Mouse (Mus musculus) kidney, adult 11 months (tissue): ENCODE results near the gene Tmem200b.
A peak's percentile ranks its signal among the peaks of the same experiment; 100 is the strongest.

Experiments used
- DNase-seq: peaks from one replicate; pipeline ENCODE4 v3.0.0; 2022

Tmem200b gene

DNA sequence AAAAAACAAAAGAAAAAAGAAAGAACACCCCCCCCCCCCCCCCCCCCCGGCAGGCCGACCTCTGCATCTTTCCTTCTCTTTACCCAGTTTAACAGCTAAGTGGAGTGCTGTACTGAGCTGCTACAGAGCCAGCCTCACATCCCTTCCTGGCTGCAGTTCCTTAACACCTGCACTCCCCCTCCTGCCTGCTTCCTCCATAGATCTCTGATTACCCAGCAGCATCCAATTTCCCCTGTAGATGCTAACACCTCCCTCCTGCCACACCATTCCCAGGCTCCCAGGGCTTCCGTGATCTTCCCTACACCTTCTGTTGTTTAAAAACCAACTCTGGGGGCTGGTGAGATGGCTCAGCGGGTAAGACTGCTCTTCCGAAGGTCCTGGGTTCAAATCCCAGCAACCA is 10.1 kb upstream of the Tmem200b start:
- DNase-seq: no peak

GRCm38 (mm10) chr4:131913526-131913925 is 8.0 kb upstream of the Tmem200b start:
- no peak for DNase-seq

DNA sequence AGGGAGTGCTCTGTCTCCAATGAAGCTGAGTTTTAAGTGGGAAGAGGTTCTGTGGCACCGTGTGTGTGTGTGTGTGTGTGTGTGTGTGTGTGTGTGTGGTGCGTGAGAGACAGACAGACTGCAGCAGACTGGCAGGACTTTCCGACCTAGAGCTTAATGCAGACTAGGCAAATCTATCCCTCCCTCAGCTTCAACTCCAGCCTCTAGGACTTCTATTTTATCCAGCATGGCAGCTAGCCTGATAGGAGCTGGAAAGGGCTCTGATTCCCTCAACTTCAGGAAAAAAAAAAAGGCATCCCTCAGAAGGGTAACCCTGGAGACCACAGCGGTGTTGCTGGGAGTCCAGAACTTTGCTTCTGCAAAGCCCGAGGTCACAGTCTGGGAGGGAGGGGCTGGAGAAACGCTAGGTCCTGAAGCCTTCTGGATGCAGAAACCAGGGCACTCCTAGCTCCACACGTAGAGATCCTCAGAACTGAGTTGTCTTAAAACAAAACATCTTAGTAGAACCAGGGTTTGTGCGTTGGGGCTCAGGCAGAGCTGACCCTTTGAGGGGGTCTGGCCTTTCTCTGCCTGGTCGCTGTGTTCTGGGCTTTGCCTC is 7.4 kb upstream of the Tmem200b start:
- no peak for DNase-seq

DNA sequence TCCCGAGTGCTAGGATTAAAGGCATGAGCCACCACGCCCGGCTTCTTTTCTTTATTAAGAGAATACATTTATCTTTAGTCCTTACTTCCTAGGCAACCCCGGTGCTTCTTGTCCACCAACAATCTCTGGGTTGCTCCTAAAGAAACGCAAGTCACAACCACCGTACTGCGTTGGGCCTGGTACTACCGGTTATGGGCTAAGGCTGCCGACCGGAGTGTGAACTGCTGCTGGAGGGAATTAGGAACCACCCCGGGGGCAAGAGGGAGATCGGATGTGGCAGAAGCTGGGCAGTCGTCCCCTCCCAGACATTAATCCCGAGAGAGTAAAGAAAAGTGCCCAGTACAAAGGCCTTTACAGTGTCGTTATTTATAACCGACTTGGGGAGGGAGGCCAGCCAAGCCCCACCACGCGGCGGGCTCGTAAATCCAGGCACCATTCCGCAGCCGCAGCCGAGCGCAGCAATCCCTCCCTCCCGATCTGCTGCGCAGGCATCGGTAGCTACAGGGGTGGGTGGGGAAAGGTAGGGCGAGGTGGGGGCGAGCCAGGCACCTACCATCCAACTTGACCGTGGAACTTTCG is 6.6 kb upstream of the Tmem200b start:
- peak; percentile 69 for DNase-seq

DNA sequence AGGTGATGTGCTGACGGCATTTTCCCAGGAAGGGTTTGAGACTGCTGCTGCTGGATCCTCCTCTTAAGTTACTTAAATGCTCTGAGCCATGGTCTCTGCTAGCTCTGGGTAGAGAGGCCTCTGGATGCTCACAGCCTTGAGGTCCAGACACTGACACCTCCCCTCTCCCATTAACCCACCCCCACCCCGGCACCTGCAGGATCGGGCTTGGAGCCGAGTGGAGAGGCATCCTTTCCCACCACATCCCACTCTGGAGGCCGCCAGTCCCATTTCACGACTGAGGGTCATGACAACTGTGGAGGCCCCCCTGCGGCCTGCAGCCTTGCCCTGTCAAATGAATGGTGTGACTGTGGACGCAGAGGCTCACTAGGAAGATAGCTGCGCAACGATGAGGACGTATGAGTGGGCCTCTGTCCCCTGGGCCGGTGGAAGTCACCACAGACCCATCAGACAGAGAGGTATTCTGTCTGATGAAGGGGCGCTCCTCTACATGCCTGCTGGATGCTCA is 5.7 kb upstream of the Tmem200b start:
- DNase-seq: no peak

GRCm38 (mm10) chr4:131916425-131916824 is 5.1 kb upstream of the Tmem200b start:
- DNase-seq: peak; percentile 92

DNA sequence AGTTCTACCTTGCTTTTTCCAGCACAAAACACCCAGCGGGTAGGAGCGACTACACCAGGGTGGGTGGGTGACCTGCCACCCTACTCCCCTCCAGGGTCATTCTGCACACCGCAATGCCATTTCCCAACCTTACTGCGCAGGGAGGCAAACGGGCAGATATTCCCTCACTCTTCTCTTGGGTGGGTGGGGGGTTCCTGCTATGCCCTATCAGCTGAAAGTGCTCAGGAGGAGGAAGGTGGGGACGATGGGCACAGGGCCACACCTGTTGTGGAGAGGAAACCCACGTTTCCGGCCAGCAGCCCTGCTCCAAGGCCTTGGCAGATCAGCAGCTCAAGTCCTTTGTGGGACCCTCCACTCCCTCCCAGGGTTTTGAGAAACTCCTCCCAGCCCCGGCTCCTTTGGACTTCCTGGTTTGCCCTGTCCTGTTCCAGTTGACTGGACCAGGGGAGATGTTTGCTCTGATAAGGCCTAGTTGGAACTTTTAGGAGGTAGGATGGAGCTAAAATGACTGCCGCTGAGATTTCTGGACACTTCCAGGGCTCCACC is 4.5 kb upstream of the Tmem200b start:
- DNase-seq: no peak

- no peak for DNase-seq
Observed at GRCm38 (mm10) chr4:131918026-131918533, 3.5 kb upstream of the Tmem200b start.

DNA sequence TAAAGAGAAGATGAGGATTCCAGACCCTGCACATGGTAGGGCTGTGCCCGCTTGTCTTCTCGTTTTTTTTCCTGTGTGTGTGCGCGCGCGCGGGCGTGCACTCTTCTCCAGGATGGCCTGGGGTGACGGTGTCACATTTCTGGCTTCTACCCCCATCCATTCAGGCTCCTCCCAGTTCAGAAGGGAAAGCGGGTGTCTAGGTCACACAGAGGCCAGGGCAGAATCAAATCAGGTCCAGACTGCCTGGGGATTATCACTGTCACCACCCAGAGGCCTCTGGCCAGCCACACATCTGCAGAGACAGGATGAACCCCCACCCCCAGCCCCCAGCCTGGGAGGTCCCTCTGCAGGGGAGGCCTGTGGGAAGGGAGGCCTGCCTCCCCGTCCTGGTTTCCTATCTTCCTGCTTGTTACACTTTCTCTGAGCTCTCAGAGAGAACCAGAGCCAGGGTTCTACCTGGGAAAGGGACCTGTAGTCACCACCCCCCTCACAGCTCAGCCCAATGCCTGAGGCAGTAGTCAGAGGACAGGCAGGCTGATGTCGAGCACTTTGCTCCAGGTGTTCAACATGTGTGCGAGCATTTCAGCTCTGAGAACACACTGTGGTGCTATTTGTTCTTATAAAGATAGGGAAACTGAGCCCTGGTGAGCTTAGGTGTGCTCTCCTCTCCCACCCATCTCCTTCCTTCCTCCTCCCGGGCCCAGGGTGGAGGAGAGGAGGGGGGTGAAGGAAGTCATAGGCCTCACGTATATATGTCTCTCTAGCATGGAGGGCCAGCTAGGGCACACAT is 2.7 kb upstream of the Tmem200b start:
- peak; percentile 67 for DNase-seq

- no peak for DNase-seq
Observed at GRCm38 (mm10) chr4:131919506-131920140, 1.9 kb upstream of the Tmem200b start.

DNA sequence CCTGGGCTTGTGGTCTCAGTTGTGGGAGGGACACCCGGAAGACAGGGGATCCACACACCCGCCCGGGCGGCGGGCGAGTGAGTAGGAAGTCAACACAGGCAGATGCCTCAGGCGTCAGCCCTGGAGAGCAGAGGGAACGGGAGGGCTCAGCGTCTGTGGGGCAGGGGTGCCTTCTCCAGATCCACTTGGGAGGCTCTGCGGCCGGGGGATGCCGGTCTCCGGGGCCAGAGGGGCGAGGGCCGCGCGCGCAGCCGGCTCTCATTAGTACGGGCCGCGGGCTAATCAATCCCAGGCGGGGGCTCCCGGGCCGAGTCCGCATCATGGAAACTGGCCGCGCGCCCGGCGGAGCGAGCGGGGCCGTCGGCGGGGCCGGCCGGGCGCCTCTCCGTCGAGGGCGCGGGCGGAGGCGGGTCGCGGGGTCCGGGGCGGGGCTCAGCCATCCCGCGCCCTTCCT is 1.4 kb upstream of the Tmem200b start:
- DNase-seq: no peak

DNA sequence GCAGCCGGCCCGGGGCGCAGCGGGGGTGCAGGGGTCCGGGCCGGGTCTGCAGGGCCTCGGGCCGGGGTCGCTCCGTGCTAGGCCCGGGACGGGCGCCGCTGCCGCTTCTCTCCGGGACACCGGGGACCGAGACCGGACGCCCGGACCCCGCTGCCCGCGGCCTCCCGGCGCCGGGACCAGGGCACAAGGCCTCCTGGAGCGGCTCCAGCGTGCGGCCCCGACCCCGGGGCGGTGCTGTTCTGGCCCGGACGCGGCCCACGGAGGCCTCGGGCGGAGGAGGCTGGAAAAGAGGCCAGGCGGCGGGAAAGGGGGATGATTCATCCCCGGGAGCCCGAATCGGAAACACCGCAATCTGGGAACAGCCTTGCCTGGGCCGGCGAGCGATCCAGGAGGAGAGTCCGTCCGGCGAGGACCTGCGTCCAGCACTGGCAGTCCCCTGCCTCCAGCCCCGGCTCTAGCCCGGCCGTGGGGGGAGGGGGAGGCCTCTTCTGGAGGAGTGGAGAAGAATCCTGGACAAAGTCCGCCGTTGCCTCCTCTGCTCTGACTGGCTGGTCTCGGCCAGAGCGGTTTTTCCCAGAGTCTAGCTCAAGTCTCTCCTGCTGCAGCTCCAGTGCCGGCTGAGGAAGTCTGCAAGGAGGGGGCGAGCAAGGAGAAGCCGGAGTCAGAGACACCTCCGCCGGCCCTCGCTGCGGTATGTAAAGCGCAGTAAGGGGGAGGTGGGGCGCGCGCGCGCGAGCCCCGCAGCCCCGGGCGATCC is 798 bp upstream of the Tmem200b start:
- peak; percentile 72 for DNase-seq

DNA sequence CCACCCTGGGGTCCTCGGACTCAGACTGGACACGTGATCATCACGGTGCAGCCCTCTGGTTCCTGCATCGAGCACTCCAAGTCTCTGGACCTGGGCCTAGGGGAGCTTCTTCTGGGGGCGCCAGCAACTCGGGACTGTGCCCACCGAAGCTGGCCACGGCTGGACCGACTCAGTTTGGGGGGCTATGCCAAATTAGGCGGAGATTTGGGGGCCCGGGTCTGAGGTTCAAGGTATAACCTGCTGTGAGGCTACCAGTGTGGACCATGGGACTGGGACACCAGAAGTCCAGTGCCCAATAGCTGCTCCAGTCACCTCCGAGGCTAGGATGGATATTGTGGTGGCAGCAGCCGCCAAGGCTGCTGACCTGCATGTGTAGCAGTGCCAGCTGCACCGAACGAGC is 833 bp downstream of the Tmem200b start:
- DNase-seq: no peak

DNA sequence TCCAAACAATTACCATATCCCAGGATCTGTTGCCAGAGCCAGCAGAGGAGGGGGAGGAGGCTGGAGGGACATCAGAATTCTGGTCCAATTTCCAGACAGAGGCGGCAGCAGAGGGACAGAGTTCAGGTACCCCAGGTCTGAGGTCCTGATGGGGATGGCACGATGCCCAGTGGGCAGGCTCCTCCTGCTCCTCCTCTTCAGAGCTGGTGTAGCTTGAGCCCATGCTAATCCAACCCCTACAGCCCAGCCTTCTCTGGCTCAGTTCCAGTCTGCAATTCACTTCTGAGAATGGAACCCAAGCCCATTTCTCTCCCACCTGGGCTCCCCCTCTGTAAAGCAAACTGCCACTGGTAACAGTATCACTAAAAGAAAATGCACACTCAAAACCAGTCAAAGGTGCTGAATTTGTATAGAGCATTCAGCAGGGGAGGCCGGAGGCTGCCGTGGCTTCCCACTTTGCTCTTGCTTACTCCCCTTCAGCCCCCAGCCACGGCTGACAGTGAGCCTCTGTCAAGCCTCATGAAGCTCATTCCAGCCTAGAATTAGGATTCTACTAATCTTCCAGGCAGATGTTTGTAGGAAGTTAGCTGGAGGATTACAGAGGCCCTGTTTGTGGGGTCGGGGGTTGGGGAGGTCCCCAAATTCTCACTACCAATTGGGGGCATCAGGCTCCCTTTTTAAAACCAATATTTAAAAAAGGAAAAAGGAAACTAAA is 2.7 kb downstream of the Tmem200b start:
- peak; percentile 90 for DNase-seq

- DNase-seq: no peak
Observed at GRCm38 (mm10) chr4:131929146-131929545, 7.6 kb downstream of the Tmem200b start.

DNA sequence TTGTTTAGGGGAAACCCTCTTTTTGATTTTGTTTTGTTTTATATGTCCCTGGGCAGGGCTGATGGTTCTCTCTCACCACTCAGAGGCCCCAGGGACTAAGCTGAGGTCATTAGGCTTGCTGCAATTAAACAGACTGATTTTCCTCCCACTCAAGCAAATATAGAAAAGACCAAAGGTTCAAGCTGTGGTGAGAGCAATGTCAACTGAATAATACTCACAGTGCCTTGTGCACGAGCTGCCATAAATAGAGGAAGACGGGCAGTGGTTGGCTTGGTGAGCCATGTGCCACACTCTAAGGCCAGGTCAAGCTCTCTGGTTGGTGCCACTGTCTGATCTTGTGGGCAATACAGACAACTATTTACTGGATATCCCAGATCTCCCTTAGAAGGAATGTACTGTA is 17.9 kb downstream of the Tmem200b start:
- DNase-seq: no peak

- no peak for DNase-seq
Observed at GRCm38 (mm10) chr4:131940846-131941245, 19.3 kb downstream of the Tmem200b start.

DNA sequence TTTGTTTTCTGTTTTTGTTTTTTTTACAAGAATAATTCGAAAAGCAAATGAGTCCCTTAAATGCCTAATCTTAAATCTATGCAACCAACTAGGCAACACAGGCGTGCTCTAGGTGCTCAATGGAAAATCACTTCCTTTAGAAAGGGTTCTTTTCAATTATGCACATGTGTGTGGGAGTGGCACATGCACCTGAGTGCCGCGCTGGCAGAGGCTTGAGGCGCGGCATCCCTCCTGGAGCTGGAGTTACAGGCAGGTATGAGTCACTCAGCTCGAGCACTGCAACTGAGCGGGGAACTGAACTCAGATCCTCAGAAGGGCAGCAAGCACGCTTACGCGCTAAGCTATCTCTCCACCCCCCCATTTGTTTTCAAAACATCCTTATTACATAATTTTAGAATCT is 26.3 kb downstream of the Tmem200b start:
- DNase-seq: no peak

DNA sequence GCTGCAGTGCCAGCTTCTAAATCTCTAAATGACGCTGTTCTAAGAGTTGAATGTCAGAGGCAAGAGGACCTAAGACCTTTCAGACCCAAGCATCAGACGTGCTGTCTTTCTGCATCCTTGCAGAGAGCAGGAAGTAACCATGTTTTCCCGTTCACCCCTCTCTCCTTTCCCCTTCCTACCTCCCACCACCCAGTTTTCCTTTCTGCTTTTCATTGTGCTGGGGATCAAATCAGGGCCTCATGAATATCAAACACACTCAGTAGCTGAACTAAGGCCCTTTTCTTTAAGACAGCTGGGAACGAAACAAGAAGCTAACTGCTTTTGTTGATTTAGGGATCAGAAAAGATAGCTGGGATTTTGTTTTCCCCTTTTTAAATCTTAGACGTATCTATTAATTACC is 28.3 kb downstream of the Tmem200b start:
- no peak for DNase-seq

DNA sequence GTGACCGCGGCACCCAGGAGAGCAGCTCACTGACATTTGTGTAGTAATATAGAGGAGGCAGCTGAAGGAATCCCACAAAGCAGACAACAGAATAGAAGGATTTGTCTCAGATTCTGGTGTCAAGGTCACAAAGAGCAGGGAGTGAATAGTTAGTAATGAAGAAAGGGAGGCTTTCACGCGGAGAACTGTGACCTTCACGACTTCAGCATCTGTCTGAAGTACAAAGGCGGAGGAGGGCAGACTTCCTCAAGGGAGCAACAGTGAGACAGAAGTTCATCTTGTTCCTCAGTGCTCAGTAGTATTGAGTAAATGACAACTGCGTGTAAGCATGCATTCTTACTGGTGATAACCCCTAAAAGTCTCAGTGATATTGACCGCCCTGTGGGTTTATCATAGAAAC is 29.1 kb downstream of the Tmem200b start:
- no peak for DNase-seq

DNA sequence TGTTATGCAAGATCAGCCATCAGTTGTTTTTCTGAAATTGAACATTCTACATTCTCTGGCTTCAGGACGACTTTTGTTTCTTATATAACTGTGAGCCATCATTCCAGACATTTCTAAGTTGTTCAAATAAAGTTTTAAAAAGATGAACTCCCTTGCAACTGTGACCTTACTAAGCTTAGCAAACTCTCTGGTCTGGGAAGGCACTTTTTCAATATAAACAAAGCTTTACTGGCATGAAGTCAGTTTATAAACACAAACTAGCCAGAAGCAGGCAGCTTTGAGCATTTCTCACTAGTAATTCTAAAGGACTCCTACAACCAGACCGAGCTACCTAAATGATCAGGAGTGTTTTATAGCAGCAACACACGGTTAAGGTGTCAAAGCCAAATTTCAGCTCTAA is 35.6 kb downstream of the Tmem200b start:
- DNase-seq: no peak

- DNase-seq: no peak
Observed at GRCm38 (mm10) chr4:131968873-131969272, 47.3 kb downstream of the Tmem200b start.
